Mouse (Mus musculus): ENCODE results near the gene Saxo1. TPM values are rescaled to one million over a fixed set of nuclear protein-coding genes. Genes with fewer than 3 reads are reported as not detected.

Saxo1 gene
- total RNA-seq, 2 experiments from 2014 or later = not detected

DNA sequence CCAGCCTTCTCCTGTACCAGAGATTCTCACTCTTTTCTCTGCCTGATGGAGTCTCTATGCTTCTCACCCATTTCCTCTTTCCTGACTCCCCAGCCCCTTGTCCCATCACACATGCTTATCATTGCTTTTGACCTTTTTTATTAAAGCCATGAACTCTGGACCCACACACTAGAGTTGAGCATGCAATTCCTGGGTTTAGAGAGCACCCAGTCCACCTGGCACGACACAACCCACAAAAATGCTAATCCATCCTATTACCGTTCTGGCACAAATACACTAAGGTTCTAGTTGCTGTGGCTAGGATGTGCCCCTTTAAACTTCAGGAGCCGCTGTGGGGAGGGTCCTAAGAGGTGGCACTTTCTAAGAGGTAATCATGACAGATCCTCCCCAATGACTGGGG is 122.5 kb downstream of the Saxo1 start:
- TF ChIP-seq CTCF (conservative IDR thresholded peaks at IDR 0.05) = no peak
- H3K4me3 ChIP-seq = no peak overlapping the region
- DNase-seq (ENCODE audit: low spot score in 2 of 2) = no peak

DNA sequence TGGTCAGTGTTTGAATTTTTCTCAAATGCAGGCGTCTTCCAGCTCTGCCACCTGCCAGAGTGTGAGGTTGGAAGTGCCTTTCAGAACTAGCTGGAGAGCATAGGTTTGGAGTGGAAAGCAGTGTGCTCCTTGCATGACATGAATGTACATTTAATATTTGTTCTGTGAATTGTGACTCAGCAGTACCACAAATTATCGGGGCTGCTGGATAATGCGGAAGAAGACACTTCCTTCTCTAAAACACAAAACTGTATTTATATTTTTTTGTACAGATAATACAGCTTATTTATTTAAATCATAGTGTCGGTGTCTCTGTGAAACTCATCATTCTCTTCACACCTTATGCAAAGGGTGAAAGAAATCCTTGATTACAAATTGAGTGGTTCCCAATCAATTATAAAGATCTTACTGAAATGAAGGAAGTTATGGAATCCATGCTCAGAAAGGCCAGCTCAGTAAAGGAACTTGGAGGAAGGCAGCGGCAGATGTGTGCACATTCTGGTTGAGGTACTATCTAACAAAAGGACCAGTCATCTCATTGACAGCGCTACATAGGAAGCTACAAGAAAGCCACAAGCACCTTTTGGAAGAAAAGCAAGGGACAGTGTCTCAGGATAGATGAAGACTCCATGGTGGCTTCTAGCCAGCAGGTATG is 129.9 kb downstream of the Saxo1 start:
- TF ChIP-seq CTCF (conservative IDR thresholded peaks at IDR 0.05) = no peak
- DNase-seq (ENCODE audit: low spot score in 2 of 2) = no peak
- Histone ChIP-seq H3K27ac (no peak overlapping the region), H3K4me3 (no peak overlapping the region)

More for the DNA sequence above, 122.5 kb downstream of the Saxo1 start:
- H3K27ac ChIP-seq = no peak overlapping the region

DNA sequence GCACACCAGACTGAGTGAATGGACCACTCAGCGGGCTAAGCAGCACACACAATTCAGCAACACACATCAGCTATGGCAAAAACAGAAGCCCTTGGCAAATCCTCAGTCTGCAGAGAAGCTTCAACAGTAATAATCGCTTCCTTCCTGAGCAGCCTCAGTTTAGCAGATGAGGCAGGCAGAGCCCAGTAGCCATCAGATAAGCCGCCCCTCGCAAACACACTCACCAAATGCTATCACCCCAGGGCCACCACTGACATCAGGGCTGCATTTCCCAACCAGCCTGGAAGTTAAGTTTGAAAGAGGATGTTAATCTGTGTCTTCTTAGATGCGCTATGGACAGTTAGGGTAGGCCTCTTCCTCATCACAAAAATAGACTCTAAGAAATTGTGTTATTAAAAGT is 130.8 kb downstream of the Saxo1 start:
- no peak for DNase-seq (ENCODE audit: low spot score in 2 of 2)
- Histone ChIP-seq H3K4me3 (no peak overlapping the region), H3K27ac (no peak overlapping the region)
- no peak for TF ChIP-seq CTCF (conservative IDR thresholded peaks at IDR 0.05)

DNA sequence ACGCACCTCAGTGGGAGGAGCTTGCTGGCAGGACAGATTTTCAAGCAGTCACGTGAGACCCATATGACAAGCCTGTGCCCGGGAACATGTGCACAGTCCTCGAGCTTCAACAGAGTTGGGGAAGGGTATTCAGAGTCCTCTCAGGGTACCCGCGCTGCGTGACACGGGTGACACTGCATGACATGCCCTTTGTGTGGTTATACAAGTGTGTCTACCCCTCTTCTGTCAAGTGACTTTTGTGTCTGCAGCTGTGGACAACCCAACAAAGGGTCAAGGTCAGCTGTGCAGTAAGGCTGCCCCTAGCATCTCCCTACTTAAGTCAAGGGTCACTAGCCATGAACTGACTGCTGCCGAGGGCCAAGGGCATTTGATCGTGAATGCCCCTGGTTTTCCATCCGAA is 131.6 kb downstream of the Saxo1 start:
- Histone ChIP-seq H3K4me3 (no peak overlapping the region), H3K27ac (no peak overlapping the region)
- no peak for DNase-seq (ENCODE audit: low spot score in 2 of 2)
- TF ChIP-seq CTCF (conservative IDR thresholded peaks at IDR 0.05) = no peak

DNA sequence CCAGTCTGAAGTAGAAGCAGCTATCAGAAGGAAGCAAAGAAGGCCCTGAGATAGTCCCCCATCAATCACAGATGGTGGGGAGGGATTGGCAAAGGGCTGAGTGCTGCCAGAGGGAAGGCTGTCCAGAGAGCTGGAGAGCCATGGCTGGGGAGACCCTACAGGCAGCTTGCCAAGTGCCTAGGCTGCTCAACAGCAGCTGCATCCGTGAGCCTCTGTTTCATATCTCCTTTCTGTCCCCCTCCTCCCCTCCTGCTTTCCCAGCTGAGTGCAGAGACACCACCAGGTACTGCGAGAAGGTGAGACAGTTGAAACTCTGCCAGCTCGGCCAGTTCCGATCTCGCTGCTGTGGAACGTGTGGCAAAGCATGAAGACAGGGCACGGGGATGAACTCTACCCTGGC is 132.5 kb downstream of the Saxo1 start:
- Histone ChIP-seq H3K4me3 (no peak overlapping the region), H3K27ac (no peak overlapping the region)
- no peak for TF ChIP-seq CTCF (conservative IDR thresholded peaks at IDR 0.05)
- DNase-seq (ENCODE audit: low spot score in 2 of 2) = no peak

DNA sequence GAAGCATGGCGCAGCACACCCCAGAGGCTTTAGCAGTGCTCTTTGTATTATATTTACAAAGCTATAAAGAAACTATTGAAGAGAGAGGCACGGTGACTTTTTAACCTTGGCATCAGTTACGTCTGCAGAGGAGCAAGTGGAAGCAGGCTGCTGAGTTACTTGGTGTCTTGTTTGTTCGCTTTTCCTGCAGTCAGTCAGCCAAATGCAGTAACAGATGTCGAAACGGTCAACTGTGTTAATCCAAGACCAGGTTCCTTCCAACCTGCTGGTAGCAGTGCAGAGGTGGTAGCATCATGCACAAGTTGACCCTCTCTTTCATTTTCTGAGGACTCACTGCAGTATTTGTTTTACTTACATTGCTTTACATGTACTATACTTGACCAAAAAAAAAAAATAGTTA is 135.5 kb downstream of the Saxo1 start:
- TF ChIP-seq CTCF (conservative IDR thresholded peaks at IDR 0.05) = no peak
- no peak for DNase-seq (ENCODE audit: low spot score in 2 of 2)
- Histone ChIP-seq H3K4me3 (no peak overlapping the region), H3K27ac (no peak overlapping the region)

DNA sequence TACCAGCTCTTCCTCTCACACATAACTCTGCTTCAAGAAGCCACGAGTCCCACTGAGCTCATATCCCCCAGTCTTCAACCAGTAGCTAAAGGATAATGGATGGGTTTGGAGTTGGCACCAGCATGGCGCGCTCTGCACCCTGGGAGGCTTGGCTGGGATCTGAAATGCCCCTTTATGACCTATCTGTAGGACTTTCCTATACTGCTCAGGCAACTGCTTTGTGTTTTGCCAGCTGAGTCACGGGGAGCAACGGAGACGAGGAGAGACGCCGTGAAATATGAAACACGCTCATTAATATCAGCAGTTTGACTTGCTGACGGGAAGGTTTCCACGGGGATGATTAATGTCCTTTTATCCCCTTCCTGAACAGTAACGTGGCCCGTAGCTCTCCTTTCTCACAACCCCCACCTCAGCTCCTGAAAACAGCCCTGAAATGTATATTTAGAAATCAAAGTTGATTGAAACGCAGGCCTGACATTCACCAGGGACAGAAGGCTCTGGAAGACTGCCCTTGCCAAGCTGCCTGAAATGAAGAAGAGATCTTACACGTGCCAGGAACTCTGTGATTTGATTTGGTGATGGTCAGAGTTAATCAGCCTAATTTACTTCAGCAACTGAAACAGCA is 141.6 kb downstream of the Saxo1 start:
- no peak overlapping the region for H3K27ac ChIP-seq
- no peak for TF ChIP-seq CTCF (conservative IDR thresholded peaks at IDR 0.05)
- H3K4me3 ChIP-seq = no peak overlapping the region
- no peak for DNase-seq (ENCODE audit: low spot score in 2 of 2)

DNA sequence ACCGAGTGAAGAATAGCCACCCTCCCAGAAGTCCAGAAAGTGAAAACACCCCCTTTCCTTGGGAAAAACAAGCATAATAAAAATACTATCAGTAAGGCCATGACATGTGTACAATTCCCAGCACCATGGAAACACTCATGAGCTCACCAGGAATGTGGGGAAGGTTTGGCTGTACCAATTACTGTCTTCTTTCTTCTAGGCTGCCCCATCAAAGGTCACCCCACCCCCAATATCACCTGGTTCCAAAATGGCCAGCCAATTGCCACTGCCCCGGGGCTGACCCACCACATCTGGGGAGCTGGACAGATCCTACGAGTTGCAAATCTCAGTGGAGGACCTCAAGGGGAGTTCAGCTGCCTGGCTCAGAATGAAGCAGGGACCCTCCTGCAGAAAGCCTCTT is 144.7 kb downstream of the Saxo1 start:
- Histone ChIP-seq H3K4me3 (no peak overlapping the region), H3K27ac (no peak overlapping the region)
- TF ChIP-seq CTCF (conservative IDR thresholded peaks at IDR 0.05) = no peak
- DNase-seq (ENCODE audit: low spot score in 2 of 2) = no peak

DNA sequence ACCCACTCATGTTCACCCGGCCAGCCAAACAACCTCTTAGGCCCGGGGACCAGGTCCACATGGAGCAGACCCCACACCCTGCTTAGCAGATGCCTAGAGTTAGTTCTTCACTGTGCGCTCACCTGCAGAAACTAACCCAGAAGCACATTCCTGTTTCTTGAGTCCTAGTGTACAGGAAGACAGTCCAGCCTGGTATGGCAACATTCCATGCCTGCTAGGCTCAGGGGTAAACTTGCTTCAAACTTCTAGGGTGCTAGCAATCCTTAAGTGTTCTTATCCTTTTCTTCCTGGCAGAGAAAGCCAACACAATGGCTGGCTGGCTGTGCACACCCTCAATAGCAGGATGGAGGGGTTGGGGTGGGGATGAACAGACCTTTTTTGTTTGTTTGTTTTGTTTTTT is 147.2 kb downstream of the Saxo1 start:
- no peak overlapping the region for H3K4me3 ChIP-seq
- DNase-seq (ENCODE audit: low spot score in 2 of 2) = no peak
- no peak overlapping the region for H3K27ac ChIP-seq
- TF ChIP-seq CTCF (conservative IDR thresholded peaks at IDR 0.05) = no peak

DNA sequence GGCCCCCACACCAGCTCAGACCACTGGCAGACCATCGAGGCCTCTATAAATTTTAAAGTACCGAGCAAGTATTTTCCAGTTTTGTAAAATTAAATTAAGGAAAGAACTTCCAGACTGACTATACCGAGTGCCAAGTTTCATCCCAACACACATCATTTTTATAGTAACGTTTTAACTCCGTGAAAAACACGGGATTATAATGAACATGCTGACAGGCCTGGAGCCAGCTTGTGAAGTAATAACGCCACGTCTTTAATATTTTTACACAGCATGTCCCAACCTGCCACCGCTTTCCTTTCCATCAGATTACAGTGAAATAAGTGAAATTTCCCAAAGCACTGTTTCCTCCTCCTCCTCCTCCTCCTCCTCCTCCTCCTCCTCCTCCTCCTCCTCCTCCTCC is 149.7 kb downstream of the Saxo1 start:
- Histone ChIP-seq H3K4me3 (no peak overlapping the region), H3K27ac (no peak overlapping the region)
- DNase-seq (ENCODE audit: low spot score in 2 of 2) = no peak
- no peak for TF ChIP-seq CTCF (conservative IDR thresholded peaks at IDR 0.05)

DNA sequence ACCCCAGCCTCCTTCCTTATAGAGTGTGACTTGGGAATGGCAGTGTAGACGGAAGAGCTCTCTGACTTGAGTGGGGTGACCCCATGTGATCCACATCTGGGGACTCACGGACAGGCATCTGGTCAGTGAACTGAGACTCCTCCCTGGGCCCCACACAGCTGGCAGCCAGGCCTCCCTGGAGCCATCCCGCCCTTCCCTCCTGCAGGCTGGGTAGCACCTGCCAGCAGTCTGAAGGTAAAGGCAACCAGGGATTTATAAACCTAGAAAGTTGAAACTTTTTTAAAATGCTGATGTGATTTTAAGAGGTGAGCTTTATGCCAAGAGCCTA is 151.0 kb downstream of the Saxo1 start:
- no peak overlapping the region for H3K4me3 ChIP-seq
- H3K27ac ChIP-seq = no peak overlapping the region
- no peak for TF ChIP-seq CTCF (conservative IDR thresholded peaks at IDR 0.05)
- DNase-seq (ENCODE audit: low spot score in 2 of 2) = no peak

DNA sequence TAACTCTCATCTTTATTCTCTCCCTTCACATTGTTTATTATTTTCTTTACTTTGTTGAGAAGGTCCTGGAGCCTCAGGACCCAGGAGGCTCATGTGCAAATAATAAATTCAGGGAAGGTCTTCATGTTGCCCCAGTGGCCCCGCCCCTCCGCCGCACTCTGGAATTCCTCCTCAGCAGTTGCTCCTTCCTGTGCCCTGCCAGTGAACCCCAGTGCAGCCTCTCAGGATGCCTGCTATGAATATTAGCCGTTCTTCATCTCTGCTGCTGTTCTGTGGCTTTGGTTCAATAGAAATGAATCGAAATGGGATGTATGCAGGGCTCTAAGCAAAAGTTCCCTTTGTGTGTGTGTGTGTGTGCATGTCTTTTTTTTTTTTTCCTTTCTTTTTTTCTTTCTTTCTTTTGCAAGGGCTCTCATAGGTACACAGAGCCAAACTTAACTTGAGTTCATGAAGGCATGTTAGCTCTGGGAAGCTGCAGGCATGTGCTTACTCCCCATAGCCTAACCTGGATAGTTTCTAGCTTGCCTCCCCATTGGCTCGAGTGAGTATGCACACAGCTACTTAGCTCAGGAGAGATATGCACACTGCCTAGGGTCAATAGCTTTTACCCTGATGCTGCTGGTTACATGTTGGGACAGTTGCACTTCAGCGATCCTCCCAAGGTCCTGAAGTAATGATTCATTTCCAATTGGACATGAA is 151.5 kb downstream of the Saxo1 start:
- Histone ChIP-seq H3K27ac (no peak overlapping the region), H3K4me3 (no peak overlapping the region)
- TF ChIP-seq CTCF (conservative IDR thresholded peaks at IDR 0.05) = no peak
- DNase-seq (ENCODE audit: low spot score in 2 of 2) = no peak

DNA sequence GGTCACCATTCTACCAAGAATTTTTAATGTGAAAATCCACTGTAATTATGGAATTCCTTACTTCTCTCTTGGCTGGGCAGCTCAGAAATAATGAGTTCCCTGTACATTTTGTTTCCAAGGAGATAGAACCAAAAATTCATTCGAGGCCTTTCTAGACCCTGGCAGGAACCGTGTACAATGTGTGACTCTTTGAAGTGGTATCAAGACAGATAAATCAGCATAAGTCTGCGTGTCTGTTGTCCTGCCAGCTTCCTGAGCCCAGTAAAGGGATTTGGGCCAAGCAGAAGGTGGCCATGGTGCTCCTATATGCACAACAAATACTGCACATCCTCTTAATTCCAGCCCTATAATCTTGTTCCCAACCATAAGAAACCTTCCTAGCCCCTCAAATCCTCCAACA is 157.0 kb downstream of the Saxo1 start:
- Histone ChIP-seq H3K4me3 (no peak overlapping the region), H3K27ac (no peak overlapping the region)
- no peak for TF ChIP-seq CTCF (conservative IDR thresholded peaks at IDR 0.05)
- no peak for DNase-seq (ENCODE audit: low spot score in 2 of 2)

DNA sequence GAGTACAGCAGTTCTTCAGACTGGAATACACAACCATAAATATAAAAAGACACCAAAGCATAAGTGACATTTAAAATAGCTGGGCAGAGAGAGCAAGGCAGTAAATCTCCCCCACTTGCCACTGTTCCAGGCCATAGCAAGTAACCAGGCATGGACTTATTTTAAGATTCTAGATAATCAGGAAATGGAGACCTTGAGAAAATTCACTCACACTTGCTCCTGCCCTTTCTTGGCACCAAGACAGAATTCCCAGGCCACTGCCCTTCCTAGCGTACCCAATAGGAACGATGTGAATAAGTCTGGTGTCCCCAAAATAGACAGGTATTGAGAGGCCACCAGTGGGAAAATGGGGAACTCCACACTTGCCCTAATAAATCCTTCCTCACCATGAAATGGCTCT is 160.7 kb downstream of the Saxo1 start:
- no peak overlapping the region for H3K27ac ChIP-seq
- TF ChIP-seq CTCF (conservative IDR thresholded peaks at IDR 0.05) = no peak
- DNase-seq (ENCODE audit: low spot score in 2 of 2) = no peak
- no peak overlapping the region for H3K4me3 ChIP-seq

Measured in layer of hippocampus, adult 2 months (tissue).